Mouse (Mus musculus) liver, embryonic 15.5 days (tissue): ENCODE measurements around the gene Fam160a1. TPM values are rescaled to one million over a fixed set of nuclear protein-coding genes. Genes with fewer than 3 reads are reported as not detected.
A peak's percentile ranks its signal among the peaks of the same experiment; 100 is the strongest.

ENCODE experiments used
- ATAC-seq: fragments of 200-750 bp; cut with Nextera tagmentation; 2 replicates; pipeline ENCODE4 v1.8.0; 2017; ENCODE audit warnings: moderate number of reproducible peaks, mild to moderate bottlenecking, moderate library complexity; ENCODE audit not compliant: insufficient read depth
- H3K27ac ChIP-seq: fragments of 300-500 bp; sonication (generic); replicated peaks from 2 replicates; pipeline ENCODE4 v1.5.1; 2015; ENCODE audit warnings: mild to moderate bottlenecking, inconsistent platforms
- H3K27me3 ChIP-seq: fragments of 300-500 bp; sonication (generic); 2 replicates; pipeline ENCODE4 v1.6.1; 2015; ENCODE audit warnings: mild to moderate bottlenecking, inconsistent platforms
- H3K36me3 ChIP-seq: fragments of 300-500 bp; sonication (generic); replicated peaks from 2 replicates; pipeline ENCODE4 v1.6.1; 2015; ENCODE audit warnings: moderate library complexity, mild to moderate bottlenecking, inconsistent platforms
- H3K4me1 ChIP-seq: fragments of 300-500 bp; sonication (generic); replicated peaks from 2 replicates; pipeline ENCODE4 v1.6.1; 2015; ENCODE audit warnings: inconsistent platforms
- H3K4me2 ChIP-seq: fragments of 300-500 bp; sonication (generic); 2 replicates; pipeline ENCODE4 v1.6.1; 2015; ENCODE audit warnings: moderate library complexity, mild to moderate bottlenecking, inconsistent platforms
- H3K4me3 ChIP-seq: fragments of 300-500 bp; sonication (generic); replicated peaks from 2 replicates; pipeline ENCODE4 v1.5.1; 2015; ENCODE audit warnings: mild to moderate bottlenecking, inconsistent platforms
- H3K9ac ChIP-seq: fragments of 300-500 bp; sonication (generic); 2 replicates; pipeline ENCODE4 v1.6.1; 2015; ENCODE audit warnings: moderate library complexity, mild to moderate bottlenecking, inconsistent platforms
- H3K9me3 ChIP-seq: fragments of 300-500 bp; sonication (generic); replicated peaks from 2 replicates; pipeline ENCODE4 v1.6.1; 2016; ENCODE audit warnings: inconsistent platforms
- WGBS: fragments of 180-500 bp; shearing (Covaris S2); methylation state at CpG from one replicate; pipeline ENCODE4 v1.1.7; 2015; ENCODE audit warnings: mixed read lengths; ENCODE audit not compliant: insufficient replicate concordance; 5-methylcytosine and 5-hydroxymethylcytosine counted together
- polyA plus RNA-seq: library from polyadenylated mRNA; unstranded; fragments of >200 nt; fragmentation: Nextera tagmentation; extraction: Ambion mirVana; gene quantifications from 2 replicates; pipeline ENCODE4 v1.2.1, GENCODE M21; 2015

Gene Fam160a1
- polyA plus RNA-seq, 1 experiment from 2014 or later, result 0.30 TPM

DNA sequence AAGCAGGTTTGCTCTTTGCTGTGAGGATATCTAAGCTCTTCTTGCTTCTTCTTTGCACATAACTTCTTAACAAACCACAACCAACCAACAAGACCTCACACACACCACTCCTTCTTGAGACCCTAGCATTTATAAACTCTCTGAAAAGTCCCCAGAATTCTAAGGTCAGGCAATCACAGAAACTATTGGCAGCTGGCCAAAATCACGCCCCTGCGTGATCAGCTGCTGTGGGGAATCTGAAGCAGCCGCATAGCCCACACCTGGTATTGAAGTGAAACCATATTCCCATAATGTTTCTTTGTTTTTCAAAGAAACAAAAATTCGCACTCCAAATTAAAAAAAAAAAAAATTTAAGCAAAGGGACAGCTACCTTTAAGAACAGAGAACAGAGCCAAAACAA, 71.0 kb downstream of the Fam160a1 start:
- no peak overlapping the region for H3K27ac ChIP-seq
- no peaks in the 10 kb centered on the region for H3K9me3 ChIP-seq
- 63% methylated on average over 4 of the region's 4 CpGs for WGBS
- H3K36me3 ChIP-seq, result no peaks in the 10 kb centered on the region
- H3K4me3 ChIP-seq, result no peak overlapping the region
- no peak overlapping the region for H3K9ac ChIP-seq
- H3K27me3 ChIP-seq, result 0 out of 2 replicates have a peak, but pooled peaks cover 5% of the 10 kb centered on the region
- H3K4me2 ChIP-seq, result no peak overlapping the region
- peaks cover 5% of the 10 kb centered on the region; the same call in 1 of the 2 replicates for H3K4me1 ChIP-seq
- no peak for ATAC-seq

- Histone ChIP-seq H3K27ac (no peak overlapping the region), H3K4me2 (peak overlapping the region; percentile 20; the same call in 1 of the 2 replicates), H3K9ac (no peak overlapping the region), H3K9me3 (no peaks in the 10 kb centered on the region), H3K4me3 (no peak overlapping the region), H3K36me3 (no peaks in the 10 kb centered on the region), H3K4me1 (peaks cover 5% of the 10 kb centered on the region; the same call in 1 of the 2 replicates), H3K27me3 (no peaks in the 10 kb centered on the region; the same call in 1 of the 2 replicates)
- peak; percentile 73 for ATAC-seq
- 41% methylated on average over 3 of the region's 3 CpGs for WGBS
These were observed 75.3 kb downstream of the Fam160a1 start for GRCm38 (mm10) chr3:85741767-85742166.

GRCm38 (mm10) chr3:85738591-85738990, 78.5 kb downstream of the Fam160a1 start:
- 61% methylated on average over 3 of the region's 3 CpGs for WGBS
- Histone ChIP-seq H3K4me1 (peaks cover 5% of the 10 kb centered on the region; the same call in 1 of the 2 replicates), H3K9me3 (no peaks in the 10 kb centered on the region), H3K9ac (no peak overlapping the region), H3K27ac (no peak overlapping the region), H3K4me3 (no peak overlapping the region), H3K36me3 (no peaks in the 10 kb centered on the region), H3K4me2 (no peak overlapping the region), H3K27me3 (no peaks in the 10 kb centered on the region; the same call in 1 of the 2 replicates)
- no peak for ATAC-seq

DNA sequence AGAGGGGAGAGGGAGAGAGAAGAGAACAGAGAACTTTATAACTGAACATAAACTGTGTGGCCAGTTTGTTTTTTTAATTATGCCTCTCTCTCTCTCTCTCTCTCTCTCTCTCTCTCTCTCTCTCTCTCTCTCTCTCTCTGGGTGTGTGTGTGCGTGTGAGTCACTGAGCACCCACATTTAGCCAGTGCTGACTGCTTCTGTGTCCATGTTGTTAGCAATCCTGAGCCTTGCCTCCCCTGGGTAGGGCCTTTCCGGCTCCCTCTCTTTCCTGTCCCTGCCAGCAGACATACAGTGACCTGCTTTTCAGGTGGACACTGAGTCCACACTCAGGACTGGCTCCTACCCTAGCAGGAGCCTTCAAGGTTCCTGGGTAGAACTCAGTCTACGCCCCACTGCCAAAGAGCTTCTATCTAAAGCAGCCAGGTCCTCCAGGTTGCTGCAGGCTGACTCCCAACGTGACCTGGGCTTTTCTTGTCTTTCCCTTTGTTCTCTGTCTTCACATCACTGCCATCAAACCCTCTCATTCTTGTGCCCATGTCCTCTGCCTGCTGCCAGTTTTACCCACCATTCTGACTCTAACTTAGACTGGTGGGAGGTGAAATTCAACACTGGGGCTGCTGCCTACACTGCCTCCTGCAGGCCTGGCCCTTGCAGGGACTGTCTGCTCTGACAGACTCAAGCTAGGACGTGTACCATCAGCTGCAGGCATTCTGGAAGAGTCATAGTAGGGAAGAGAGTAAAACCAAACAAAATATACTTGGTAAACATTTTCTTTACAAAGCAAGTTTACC, 83.0 kb downstream of the Fam160a1 start:
- ATAC-seq, result no peak
- H3K4me3 ChIP-seq, result no peak overlapping the region
- 69% methylated on average over 5 of the region's 5 CpGs for WGBS
- H3K27ac ChIP-seq, result no peak overlapping the region
- H3K27me3 ChIP-seq, result peaks cover 7% of the 10 kb centered on the region; the same call in 1 of the 2 replicates
- H3K9ac ChIP-seq, result no peak overlapping the region
- no peaks in the 10 kb centered on the region for H3K36me3 ChIP-seq
- no peak overlapping the region for H3K4me2 ChIP-seq
- no peaks in the 10 kb centered on the region for H3K4me1 ChIP-seq
- no peaks in the 10 kb centered on the region for H3K9me3 ChIP-seq

DNA sequence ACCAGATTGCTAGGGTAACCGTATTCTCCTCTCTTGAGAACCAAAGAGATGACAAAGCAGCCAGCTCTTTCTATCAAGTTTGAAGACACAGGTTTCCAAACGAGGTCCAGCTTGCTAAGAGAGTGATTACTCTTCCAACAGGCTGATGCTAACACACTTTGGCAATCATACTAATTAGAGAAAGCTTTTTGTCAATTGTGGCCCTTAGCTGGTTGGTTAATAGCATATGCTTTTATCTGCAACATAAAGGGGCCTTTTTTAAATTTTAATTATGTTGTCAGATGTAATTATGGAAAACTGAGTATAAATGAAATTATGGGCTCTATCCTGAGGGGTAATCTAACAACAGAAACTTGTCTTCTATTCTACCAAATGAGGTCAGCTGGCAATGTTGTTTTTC, 89.9 kb downstream of the Fam160a1 start:
- 48% methylated on average over 2 of the region's 2 CpGs for WGBS
- no peak overlapping the region for H3K4me3 ChIP-seq
- no peak overlapping the region for H3K9ac ChIP-seq
- H3K9me3 ChIP-seq, result no peaks in the 10 kb centered on the region
- H3K36me3 ChIP-seq, result no peaks in the 10 kb centered on the region
- H3K27ac ChIP-seq, result no peak overlapping the region
- no peak overlapping the region for H3K4me2 ChIP-seq
- H3K27me3 ChIP-seq, result peaks cover 7% of the 10 kb centered on the region; the same call in 1 of the 2 replicates
- ATAC-seq, result no peak
- peaks cover 19% of the 10 kb centered on the region for H3K4me1 ChIP-seq

DNA sequence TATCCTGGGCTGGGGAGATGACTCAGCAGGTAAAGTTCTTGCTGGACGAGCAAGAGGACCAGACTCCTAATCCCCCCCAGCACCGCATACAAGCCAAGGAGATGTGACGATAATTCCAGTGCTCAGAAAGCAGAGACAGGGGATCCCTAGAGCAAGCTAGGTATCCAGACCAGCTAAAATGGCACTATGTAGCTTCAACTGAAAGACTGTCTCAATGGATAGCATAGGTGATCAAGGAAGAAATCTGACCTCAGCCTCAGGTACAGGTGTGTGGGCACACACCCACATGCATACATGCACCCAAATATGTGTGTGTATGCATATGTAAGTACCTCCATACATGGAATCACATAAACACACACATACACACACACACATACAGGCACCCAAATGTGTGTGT, 91.1 kb downstream of the Fam160a1 start:
- peaks cover 19% of the 10 kb centered on the region for H3K4me1 ChIP-seq
- H3K9me3 ChIP-seq, result no peaks in the 10 kb centered on the region
- ATAC-seq, result no peak
- H3K9ac ChIP-seq, result no peak overlapping the region
- H3K36me3 ChIP-seq, result no peaks in the 10 kb centered on the region
- 61% methylated on average over 3 of the region's 3 CpGs for WGBS
- no peak overlapping the region for H3K4me3 ChIP-seq
- peak overlapping the region; percentile 57; the same call in 1 of the 2 replicates for H3K27ac ChIP-seq
- H3K27me3 ChIP-seq, result peaks cover 7% of the 10 kb centered on the region; the same call in 1 of the 2 replicates
- no peak overlapping the region for H3K4me2 ChIP-seq

- peak overlapping the region; percentile 79 for H3K27ac ChIP-seq
- 22% methylated on average over 2 of the region's 2 CpGs for WGBS
- peaks cover 2% of the 10 kb centered on the region; the same call in 1 of the 2 replicates for H3K27me3 ChIP-seq
These were observed 92.0 kb downstream of the Fam160a1 start for GRCm38 (mm10) chr3:85725110-85725509.

GRCm38 (mm10) chr3:85722581-85722980, 94.5 kb downstream of the Fam160a1 start:
- Histone ChIP-seq H3K4me1 (peaks cover 19% of the 10 kb centered on the region), H3K36me3 (no peaks in the 10 kb centered on the region), H3K4me3 (no peak overlapping the region), H3K9ac (no peak overlapping the region), H3K4me2 (no peak overlapping the region), H3K27ac (no peak overlapping the region), H3K9me3 (no peaks in the 10 kb centered on the region), H3K27me3 (no peaks in the 10 kb centered on the region)
- ATAC-seq, result no peak
- 84% methylated on average over 6 of the region's 6 CpGs for WGBS

More at GRCm38 (mm10) chr3:85725110-85725509, 92.0 kb downstream of the Fam160a1 start:
- Histone ChIP-seq H3K4me1 (peaks cover 19% of the 10 kb centered on the region), H3K36me3 (no peaks in the 10 kb centered on the region), H3K9ac (no peak overlapping the region), H3K4me3 (no peak overlapping the region), H3K4me2 (peak overlapping the region; percentile 50), H3K9me3 (no peaks in the 10 kb centered on the region)
- ATAC-seq, result peak; percentile 100

- Histone ChIP-seq H3K27ac (no peak overlapping the region), H3K4me3 (no peak overlapping the region), H3K9me3 (no peaks in the 10 kb centered on the region), H3K36me3 (no peaks in the 10 kb centered on the region), H3K9ac (no peak overlapping the region), H3K27me3 (0 out of 2 replicates have a peak, but pooled peaks cover 3% of the 10 kb centered on the region), H3K4me2 (no peak overlapping the region), H3K4me1 (peaks cover 14% of the 10 kb centered on the region)
- peak; percentile 49 for ATAC-seq
- WGBS, result 56% methylated on average over 4 of the region's 4 CpGs
These were observed 101.3 kb downstream of the Fam160a1 start for GRCm38 (mm10) chr3:85715764-85716297.

- H3K4me3 ChIP-seq, result no peak overlapping the region
These were observed 103.0 kb downstream of the Fam160a1 start for GRCm38 (mm10) chr3:85713936-85714709.

DNA sequence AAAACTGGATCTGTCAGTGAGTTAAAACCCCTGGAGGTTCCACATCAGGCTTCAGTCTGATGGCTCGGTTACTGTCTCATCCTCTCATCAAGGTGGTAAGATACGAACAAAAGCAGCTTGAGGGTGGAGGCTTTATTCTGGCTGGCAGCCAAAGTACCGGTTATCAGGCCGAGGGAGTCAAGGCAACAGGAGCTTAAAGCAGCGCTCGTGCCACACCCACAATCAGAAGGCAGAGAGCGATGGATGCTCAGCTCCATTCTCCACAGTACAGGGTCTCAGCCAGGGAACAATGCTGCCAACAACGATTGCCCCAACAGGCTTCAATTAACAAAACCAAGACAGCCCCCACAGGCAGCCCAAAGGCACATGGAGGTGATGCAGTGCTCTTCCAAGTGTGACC, 106.4 kb downstream of the Fam160a1 start:
- WGBS, result 14% methylated on average over 8 of the region's 8 CpGs
- Histone ChIP-seq H3K9ac (no peak overlapping the region), H3K36me3 (no peaks in the 10 kb centered on the region), H3K4me2 (no peak overlapping the region), H3K4me3 (no peak overlapping the region), H3K9me3 (no peaks in the 10 kb centered on the region), H3K27me3 (0 out of 2 replicates have a peak, but pooled peaks cover 3% of the 10 kb centered on the region), H3K4me1 (peaks cover 21% of the 10 kb centered on the region), H3K27ac (no peak overlapping the region)
- peak; percentile 63; the same call in 1 of the 2 replicates for ATAC-seq

More at GRCm38 (mm10) chr3:85713936-85714709, 103.0 kb downstream of the Fam160a1 start:
- no peak for ATAC-seq
- Histone ChIP-seq H3K4me1 (peaks cover 24% of the 10 kb centered on the region), H3K36me3 (no peaks in the 10 kb centered on the region), H3K4me2 (no peak overlapping the region), H3K27me3 (0 out of 2 replicates have a peak, but pooled peaks cover 3% of the 10 kb centered on the region), H3K27ac (no peak overlapping the region), H3K9ac (no peak overlapping the region), H3K9me3 (no peaks in the 10 kb centered on the region)
- WGBS, result 45% methylated on average over 7 of the region's 7 CpGs
